Mouse (Mus musculus): Measurements from ENCODE around the gene Prlh. TPM values are rescaled to one million over a fixed set of nuclear protein-coding genes. Genes with fewer than 3 reads are reported as not detected.

Gene Prlh
- total RNA-seq, 2 experiments from 2014 or later: not detected

GRCm38 (mm10) chr1:90951670-90952069 lies 1.2 kb upstream of the Prlh start:
- no peak for DNase-seq (ENCODE audit: low spot score in 2 of 2)

GRCm38 (mm10) chr1:90953688-90954087 lies 780 bp downstream of the Prlh start:
- no peak for DNase-seq (ENCODE audit: low spot score in 2 of 2)

- peak; percentile 43 to 52 for DNase-seq (ENCODE audit: low spot score in 2 of 2)
These were observed 3.6 kb downstream of the Prlh start for GRCm38 (mm10) chr1:90956245-90957096.

GRCm38 (mm10) chr1:90962526-90962925 lies 9.6 kb downstream of the Prlh start:
- DNase-seq (ENCODE audit: low spot score in 2 of 2): no peak

- DNase-seq (ENCODE audit: low spot score in 2 of 2): no peak
These were observed 10.1 kb downstream of the Prlh start for GRCm38 (mm10) chr1:90962994-90963393.

- peak; percentile 36 to 52 for DNase-seq (ENCODE audit: low spot score in 2 of 2)
These were observed 14.7 kb downstream of the Prlh start for GRCm38 (mm10) chr1:90967583-90967982.

- no peak for DNase-seq (ENCODE audit: low spot score in 2 of 2)
These were observed 15.7 kb downstream of the Prlh start for GRCm38 (mm10) chr1:90968649-90969048.

GRCm38 (mm10) chr1:90969347-90969784 lies 16.5 kb downstream of the Prlh start, which contains the start of gene Rab17:
Rab17 (minus strand) TSS chr1:90969661.
- no peak for DNase-seq (ENCODE audit: low spot score in 2 of 2)

GRCm38 (mm10) chr1:90969881-90970390 lies 17.0 kb downstream of the Prlh start:
- DNase-seq (ENCODE audit: low spot score in 2 of 2): no peak

GRCm38 (mm10) chr1:90972911-90973573 lies 20.1 kb downstream of the Prlh start:
- peak; percentile 97 for DNase-seq (ENCODE audit: low spot score in 2 of 2)

- DNase-seq (ENCODE audit: low spot score in 2 of 2): no peak
These were observed 20.6 kb downstream of the Prlh start for GRCm38 (mm10) chr1:90973574-90973911.

GRCm38 (mm10) chr1:90974906-90975649 lies 22.2 kb downstream of the Prlh start:
- peak; percentile 56 to 61 for DNase-seq (ENCODE audit: low spot score in 2 of 2)

GRCm38 (mm10) chr1:90975960-90976359 lies 23.1 kb downstream of the Prlh start:
- DNase-seq (ENCODE audit: low spot score in 2 of 2): peak in 1 of 2 experiments; percentile 17

- no peak for DNase-seq (ENCODE audit: low spot score in 2 of 2)
These were observed 27.9 kb downstream of the Prlh start for GRCm38 (mm10) chr1:90980638-90981330.

- DNase-seq (ENCODE audit: low spot score in 2 of 2): no peak
These were observed 28.4 kb downstream of the Prlh start for GRCm38 (mm10) chr1:90981346-90981745.

GRCm38 (mm10) chr1:90995916-90996315 lies 43.0 kb downstream of the Prlh start:
- DNase-seq (ENCODE audit: low spot score in 2 of 2): no peak

- DNase-seq (ENCODE audit: low spot score in 2 of 2): no peak
These were observed 44.2 kb downstream of the Prlh start for GRCm38 (mm10) chr1:90997136-90997535.

GRCm38 (mm10) chr1:90997641-90998040 lies 44.7 kb downstream of the Prlh start:
- DNase-seq (ENCODE audit: low spot score in 2 of 2): no peak

- peak; percentile 72 to 74 for DNase-seq (ENCODE audit: low spot score in 2 of 2)
These were observed 45.5 kb downstream of the Prlh start, which contains the start of gene Lrrfip1 for GRCm38 (mm10) chr1:90998268-90998890. Lrrfip1 (plus strand) TSS chr1:90998737.
